Mouse (Mus musculus): ENCODE measurements around the gene Slc39a11. TPM values are rescaled to one million over a fixed set of nuclear protein-coding genes. Genes with fewer than 3 reads are reported as not detected.

Gene Slc39a11
- polyA plus RNA-seq, 1 experiment from 2014 or later = 11.9 TPM

DNA sequence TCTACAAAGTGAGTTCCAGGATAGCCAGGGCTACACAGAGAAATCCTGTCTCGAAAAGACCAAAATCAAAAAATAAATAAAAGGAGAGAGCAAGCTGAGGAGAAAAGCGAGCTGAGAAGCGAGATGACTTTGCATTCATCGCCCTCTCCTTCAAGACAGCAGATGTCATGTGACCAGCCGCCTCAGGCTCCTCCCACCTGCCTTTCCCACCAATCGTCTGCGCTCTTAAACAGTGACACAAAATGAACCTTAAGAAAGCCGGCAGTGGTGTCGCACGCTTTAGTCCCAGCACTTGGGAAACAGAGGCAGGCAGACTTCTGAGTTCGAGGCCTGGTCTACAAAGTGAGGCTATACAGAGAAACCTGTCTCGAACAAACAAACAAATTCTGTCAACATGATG is 42.3 kb downstream of the Slc39a11 start:
- H3K4me3 ChIP-seq (ENCODE audit: low read length) = no peak overlapping the region

DNA sequence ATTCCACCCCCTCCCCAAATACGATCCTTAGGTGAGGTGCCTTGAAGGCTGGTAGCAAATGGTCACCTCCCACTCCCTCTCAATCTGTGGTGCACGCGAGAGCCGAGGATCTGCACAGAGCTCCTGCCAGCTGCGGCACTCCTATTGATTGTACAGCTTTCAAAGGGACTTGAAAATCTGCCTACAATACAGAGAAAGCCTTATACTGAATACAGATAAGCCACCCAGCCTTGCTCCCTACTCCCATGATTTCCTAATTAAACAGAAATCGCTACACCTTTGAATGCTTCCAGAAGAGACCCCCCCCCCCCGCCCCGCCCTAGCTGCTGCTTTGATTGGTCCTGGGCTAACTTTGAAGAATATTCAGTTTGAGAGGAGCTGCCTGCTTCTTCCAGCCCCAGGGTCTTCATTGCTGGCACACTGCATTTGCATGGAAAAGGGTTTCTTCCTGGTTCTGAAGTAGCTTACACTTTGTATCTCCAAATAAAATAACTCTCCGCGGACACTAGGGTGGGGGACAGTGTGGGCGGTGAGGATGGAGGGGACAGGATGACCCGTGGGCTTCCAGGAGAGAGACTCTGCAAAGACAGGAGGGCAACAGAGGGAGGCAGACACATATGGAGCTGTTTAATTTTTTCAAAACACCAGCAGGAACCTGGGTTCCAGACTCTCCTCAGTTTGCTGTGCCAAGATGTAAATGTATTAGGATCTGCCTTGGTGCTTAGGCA is 48.1 kb downstream of the Slc39a11 start:
- Histone ChIP-seq H3K27me3 (ENCODE audit: control insufficient read depth, insufficient read depth, low read length) (no peaks in the 10 kb centered on the region), H3K36me3 (ENCODE audit: control insufficient read depth, insufficient read depth) (no peaks in the 10 kb centered on the region), H3K4me1 (ENCODE audit: control insufficient read depth, insufficient read depth, low read length) (no peaks in the 10 kb centered on the region), H3K9me3 (replicated peaks; ENCODE audit: control insufficient read depth, low read length) (peaks cover 5% of the 10 kb centered on the region; the same call in 1 of the 2 replicates), H3K9ac (ENCODE audit: low read length) (no peak overlapping the region), H3K27ac (ENCODE audit: low read length) (no peak overlapping the region), H3K4me3 (ENCODE audit: low read length) (no peak overlapping the region), H3K4me2 (ENCODE audit: low read depth, low read length) (no peak overlapping the region)
- ATAC-seq (replicated peaks; ENCODE audit: extremely low read depth, insufficient read depth, low FRiP score) = no peak
- 70% methylated on average over 12 of the region's 12 CpGs for WGBS

More for the DNA sequence above, 42.3 kb downstream of the Slc39a11 start:
- Histone ChIP-seq H3K27ac (ENCODE audit: low read length) (no peak overlapping the region), H3K27me3 (ENCODE audit: control insufficient read depth, insufficient read depth, low read length) (no peaks in the 10 kb centered on the region), H3K9ac (ENCODE audit: low read length) (no peak overlapping the region), H3K4me2 (ENCODE audit: low read depth, low read length) (no peak overlapping the region), H3K9me3 (replicated peaks; ENCODE audit: control insufficient read depth, low read length) (peaks cover 5% of the 10 kb centered on the region; the same call in 1 of the 2 replicates), H3K4me1 (ENCODE audit: control insufficient read depth, insufficient read depth, low read length) (peaks cover 5% of the 10 kb centered on the region; the same call in 1 of the 2 replicates), H3K36me3 (ENCODE audit: control insufficient read depth, insufficient read depth) (no peaks in the 10 kb centered on the region)
- ATAC-seq (replicated peaks; ENCODE audit: extremely low read depth, insufficient read depth, low FRiP score) = no peak
- WGBS = 94% methylated on average over 12 of the region's 12 CpGs

DNA sequence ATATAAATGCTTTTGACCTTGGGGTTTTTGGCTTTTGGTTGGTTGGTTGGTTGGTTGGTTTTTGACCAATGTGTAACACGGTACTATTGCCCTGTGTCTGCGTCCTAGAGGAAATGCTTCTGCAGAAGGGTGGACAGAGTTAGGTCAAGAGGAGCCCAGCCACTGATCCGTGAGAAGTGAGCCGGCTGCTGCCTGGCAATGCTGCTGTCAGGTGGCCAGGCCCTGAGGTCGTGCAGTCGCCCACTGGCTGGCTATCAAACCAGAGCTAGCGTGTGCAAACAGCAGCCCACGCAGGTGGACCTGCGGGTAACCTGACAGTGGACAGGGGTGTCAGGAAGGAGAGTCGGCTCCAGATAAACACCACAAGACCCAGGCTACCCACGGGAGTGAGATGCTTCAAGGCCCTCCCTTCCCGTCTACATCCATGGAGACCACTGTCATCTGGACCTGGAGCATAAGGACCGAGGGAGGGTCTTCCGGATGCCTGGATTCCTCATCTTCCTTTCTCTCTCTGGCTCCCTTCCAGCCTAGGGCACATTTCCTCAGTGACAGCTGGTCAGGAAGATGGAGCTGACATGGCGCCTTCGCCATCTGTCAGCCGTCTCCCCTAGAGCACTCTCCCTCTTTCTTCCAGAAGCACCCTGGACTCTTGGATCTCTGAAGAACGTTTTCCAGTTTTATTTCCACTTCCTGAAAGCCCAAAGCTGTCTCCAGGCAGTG is 49.2 kb downstream of the Slc39a11 start:
- H3K4me2 ChIP-seq (ENCODE audit: low read depth, low read length) = no peak overlapping the region
- peaks cover 3% of the 10 kb centered on the region; the same call in 1 of the 2 replicates for H3K9me3 ChIP-seq (replicated peaks; ENCODE audit: control insufficient read depth, low read length)
- WGBS = 76% methylated on average over 18 of the region's 18 CpGs
- H3K36me3 ChIP-seq (ENCODE audit: control insufficient read depth, insufficient read depth) = no peaks in the 10 kb centered on the region
- no peak for ATAC-seq (replicated peaks; ENCODE audit: extremely low read depth, insufficient read depth, low FRiP score)
- no peaks in the 10 kb centered on the region for H3K4me1 ChIP-seq (ENCODE audit: control insufficient read depth, insufficient read depth, low read length)
- no peak overlapping the region for H3K27ac ChIP-seq (ENCODE audit: low read length)
- no peak overlapping the region for H3K4me3 ChIP-seq (ENCODE audit: low read length)
- no peak overlapping the region for H3K9ac ChIP-seq (ENCODE audit: low read length)
- H3K27me3 ChIP-seq (ENCODE audit: control insufficient read depth, insufficient read depth, low read length) = no peaks in the 10 kb centered on the region

DNA sequence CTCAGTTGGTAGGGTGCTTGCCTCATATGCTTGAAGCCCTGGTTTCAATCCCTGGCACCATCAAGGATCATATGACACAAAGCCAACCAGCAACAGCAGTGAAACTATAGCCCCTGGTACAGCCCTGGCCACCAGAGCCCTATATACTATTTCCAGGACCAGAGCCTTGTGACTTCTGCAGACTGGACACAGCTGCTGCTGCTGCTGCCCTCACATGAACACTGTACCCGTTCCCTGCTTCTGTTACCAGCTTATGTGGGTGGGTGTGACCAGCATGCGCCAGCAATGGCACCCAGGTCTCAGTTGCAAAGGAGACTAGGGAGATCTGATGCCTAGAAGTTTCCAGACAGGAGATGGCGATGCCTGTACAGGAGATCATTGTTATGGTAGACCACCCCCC is 52.2 kb downstream of the Slc39a11 start:
- no peak overlapping the region for H3K9ac ChIP-seq (ENCODE audit: low read length)

DNA sequence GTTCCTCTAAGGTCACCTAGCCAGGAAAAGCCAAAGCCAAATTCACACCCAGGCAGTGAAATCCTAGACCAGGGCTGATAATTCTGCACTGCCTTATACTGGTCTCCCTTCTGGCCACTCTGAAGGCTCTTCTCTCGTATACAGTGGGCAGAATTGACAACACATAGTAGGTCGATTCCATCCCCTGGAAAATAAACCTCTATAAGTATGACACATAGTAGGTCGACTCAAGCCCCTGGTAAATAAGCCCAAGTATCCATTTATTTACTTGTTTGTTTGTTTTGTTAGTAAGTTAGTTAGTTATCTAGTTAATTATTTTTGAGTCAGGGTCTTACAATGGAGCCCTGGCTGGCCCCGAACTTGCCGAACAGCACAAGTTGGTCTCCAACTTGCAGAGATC is 54.7 kb downstream of the Slc39a11 start:
- ATAC-seq (replicated peaks; ENCODE audit: extremely low read depth, insufficient read depth, low FRiP score) = no peak
- Histone ChIP-seq H3K4me3 (ENCODE audit: low read length) (no peak overlapping the region), H3K9ac (ENCODE audit: low read length) (no peak overlapping the region), H3K36me3 (ENCODE audit: control insufficient read depth, insufficient read depth) (no peaks in the 10 kb centered on the region), H3K27me3 (ENCODE audit: control insufficient read depth, insufficient read depth, low read length) (no peaks in the 10 kb centered on the region), H3K4me2 (ENCODE audit: low read depth, low read length) (no peak overlapping the region), H3K4me1 (ENCODE audit: control insufficient read depth, insufficient read depth, low read length) (no peaks in the 10 kb centered on the region), H3K9me3 (replicated peaks; ENCODE audit: control insufficient read depth, low read length) (no peaks in the 10 kb centered on the region), H3K27ac (ENCODE audit: low read length) (no peak overlapping the region)
- WGBS = 75% methylated on average over 5 of the region's 5 CpGs

More for the DNA sequence above, 52.2 kb downstream of the Slc39a11 start:
- no peaks in the 10 kb centered on the region for H3K27me3 ChIP-seq (ENCODE audit: control insufficient read depth, insufficient read depth, low read length)
- H3K4me1 ChIP-seq (ENCODE audit: control insufficient read depth, insufficient read depth, low read length) = no peaks in the 10 kb centered on the region
- WGBS = 79% methylated on average over 3 of the region's 3 CpGs
- no peak overlapping the region for H3K4me3 ChIP-seq (ENCODE audit: low read length)
- no peak overlapping the region for H3K27ac ChIP-seq (ENCODE audit: low read length)
- H3K9me3 ChIP-seq (replicated peaks; ENCODE audit: control insufficient read depth, low read length) = no peaks in the 10 kb centered on the region
- no peak for ATAC-seq (replicated peaks; ENCODE audit: extremely low read depth, insufficient read depth, low FRiP score)
- no peak overlapping the region for H3K4me2 ChIP-seq (ENCODE audit: low read depth, low read length)
- no peaks in the 10 kb centered on the region for H3K36me3 ChIP-seq (ENCODE audit: control insufficient read depth, insufficient read depth)

DNA sequence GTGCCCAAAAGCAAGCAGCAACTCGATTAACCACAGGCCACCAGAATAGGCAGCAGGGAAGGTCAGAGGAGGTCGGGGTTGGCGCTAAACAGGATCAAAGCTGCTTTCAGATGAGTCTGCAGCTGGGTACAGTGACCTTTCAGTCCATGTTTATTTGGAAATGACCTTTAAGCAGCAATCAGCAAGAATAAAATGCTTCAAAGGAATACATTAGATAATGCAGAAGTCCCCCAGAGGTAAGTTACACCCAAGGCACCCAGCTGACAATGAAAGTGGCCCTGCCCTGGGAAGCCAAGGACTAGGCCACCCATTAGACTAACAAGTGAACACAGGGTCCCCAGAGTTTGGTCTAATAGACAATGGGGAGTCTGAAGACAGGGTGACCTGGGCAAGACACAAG is 60.9 kb downstream of the Slc39a11 start:
- H3K4me3 ChIP-seq (ENCODE audit: low read length) = no peak overlapping the region
- H3K9me3 ChIP-seq (replicated peaks; ENCODE audit: control insufficient read depth, low read length) = no peaks in the 10 kb centered on the region
- H3K27ac ChIP-seq (ENCODE audit: low read length) = no peak overlapping the region
- no peaks in the 10 kb centered on the region for H3K27me3 ChIP-seq (ENCODE audit: control insufficient read depth, insufficient read depth, low read length)
- H3K4me1 ChIP-seq (ENCODE audit: control insufficient read depth, insufficient read depth, low read length) = no peaks in the 10 kb centered on the region
- WGBS = 58% methylated on average over 3 of the region's 3 CpGs
- no peaks in the 10 kb centered on the region for H3K36me3 ChIP-seq (ENCODE audit: control insufficient read depth, insufficient read depth)
- no peak for ATAC-seq (replicated peaks; ENCODE audit: extremely low read depth, insufficient read depth, low FRiP score)
- H3K4me2 ChIP-seq (ENCODE audit: low read depth, low read length) = no peak overlapping the region
- H3K9ac ChIP-seq (ENCODE audit: low read length) = no peak overlapping the region

DNA sequence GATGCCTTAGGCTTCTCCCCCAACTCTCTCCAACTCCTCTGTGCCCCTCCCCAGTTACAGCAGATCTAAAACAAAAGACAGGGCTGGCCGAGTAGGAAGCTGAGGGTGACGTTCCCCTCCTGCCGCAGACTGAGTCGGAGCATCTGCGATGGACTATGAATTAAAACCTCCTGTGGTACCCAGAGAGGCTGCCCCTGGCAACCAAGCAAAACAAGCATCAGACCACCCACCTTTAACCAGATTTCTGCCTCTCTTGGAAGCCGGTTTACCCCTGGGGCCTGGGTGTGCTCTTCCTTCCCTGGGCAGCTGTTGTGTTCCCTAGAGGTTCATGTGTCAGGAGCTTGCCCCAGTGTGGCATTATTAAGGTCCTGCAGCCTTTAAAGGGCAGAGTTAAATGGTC is 63.5 kb downstream of the Slc39a11 start:
- no peaks in the 10 kb centered on the region for H3K27me3 ChIP-seq (ENCODE audit: control insufficient read depth, insufficient read depth, low read length)
- H3K4me3 ChIP-seq (ENCODE audit: low read length) = no peak overlapping the region
- H3K27ac ChIP-seq (ENCODE audit: low read length) = no peak overlapping the region
- no peaks in the 10 kb centered on the region for H3K9me3 ChIP-seq (replicated peaks; ENCODE audit: control insufficient read depth, low read length)
- no peaks in the 10 kb centered on the region for H3K4me1 ChIP-seq (ENCODE audit: control insufficient read depth, insufficient read depth, low read length)
- no peak overlapping the region for H3K4me2 ChIP-seq (ENCODE audit: low read depth, low read length)
- WGBS = 75% methylated on average over 6 of the region's 6 CpGs
- no peak for ATAC-seq (replicated peaks; ENCODE audit: extremely low read depth, insufficient read depth, low FRiP score)
- no peak overlapping the region for H3K9ac ChIP-seq (ENCODE audit: low read length)
- H3K36me3 ChIP-seq (ENCODE audit: control insufficient read depth, insufficient read depth) = no peaks in the 10 kb centered on the region

DNA sequence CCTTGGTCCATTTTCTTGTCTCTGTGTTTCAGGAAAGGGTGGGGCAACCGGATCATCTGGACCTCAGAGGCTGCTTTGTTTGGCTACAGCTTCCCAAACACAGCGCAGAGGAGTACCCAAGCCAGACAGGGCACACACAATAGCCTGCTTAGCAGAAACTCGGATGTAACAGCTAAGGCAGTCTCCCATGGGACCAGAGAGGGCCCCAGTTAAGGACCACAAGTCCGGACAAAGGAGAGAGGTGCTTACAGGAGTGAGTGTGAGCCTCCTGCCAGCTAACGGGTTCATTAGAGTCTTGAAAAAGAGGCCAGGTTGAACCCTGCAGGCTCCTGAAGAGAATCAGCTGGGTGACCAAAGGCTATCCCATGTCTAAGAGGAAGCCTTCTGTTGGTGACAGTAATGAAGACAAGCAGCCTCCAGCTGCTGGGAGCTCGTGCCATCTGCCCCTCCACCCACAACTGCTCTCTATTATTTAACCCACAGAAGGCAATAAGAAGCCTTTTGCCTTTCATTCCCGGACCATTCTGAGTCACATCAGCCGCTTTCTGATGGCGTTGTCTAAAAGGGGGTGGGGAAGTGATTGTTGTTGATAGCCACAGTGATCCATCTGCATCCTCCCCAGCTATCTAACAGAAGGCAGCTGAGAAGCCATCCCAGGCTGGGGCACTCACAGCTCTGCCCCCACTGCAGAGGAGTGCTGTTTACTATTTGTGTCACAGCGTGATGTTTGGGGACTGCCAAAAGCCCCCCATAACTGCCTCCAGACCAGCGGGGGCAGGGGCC is 65.8 kb downstream of the Slc39a11 start:
- Histone ChIP-seq H3K9ac (ENCODE audit: low read length) (no peak overlapping the region), H3K36me3 (ENCODE audit: control insufficient read depth, insufficient read depth) (no peaks in the 10 kb centered on the region), H3K4me3 (ENCODE audit: low read length) (no peak overlapping the region), H3K27me3 (ENCODE audit: control insufficient read depth, insufficient read depth, low read length) (no peaks in the 10 kb centered on the region), H3K9me3 (replicated peaks; ENCODE audit: control insufficient read depth, low read length) (no peaks in the 10 kb centered on the region), H3K4me1 (ENCODE audit: control insufficient read depth, insufficient read depth, low read length) (no peaks in the 10 kb centered on the region), H3K27ac (ENCODE audit: low read length) (no peak overlapping the region), H3K4me2 (ENCODE audit: low read depth, low read length) (no peak overlapping the region)
- 51% methylated on average over 11 of the region's 11 CpGs for WGBS
- no peak for ATAC-seq (replicated peaks; ENCODE audit: extremely low read depth, insufficient read depth, low FRiP score)

DNA sequence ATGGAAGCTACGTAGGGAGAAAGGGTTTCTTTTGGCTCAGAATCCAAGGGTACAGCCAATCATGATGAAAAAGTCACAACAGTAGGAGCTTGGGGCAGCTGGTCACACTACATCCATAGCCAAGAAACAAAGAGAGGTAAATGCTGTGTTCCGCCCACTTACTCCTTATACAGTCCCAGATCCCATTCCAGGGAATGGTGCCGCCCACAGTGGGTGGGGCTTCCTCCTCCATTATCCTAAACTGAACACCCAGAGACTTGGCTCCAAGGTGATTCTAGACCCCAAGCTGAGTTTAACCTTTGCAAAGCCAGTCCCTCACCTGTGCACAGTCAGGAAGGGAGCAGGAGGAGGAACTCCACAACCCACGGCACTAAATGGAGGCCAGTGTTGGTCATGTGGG is 72.7 kb downstream of the Slc39a11 start:
- no peak overlapping the region for H3K4me3 ChIP-seq (ENCODE audit: low read length)
- 66% methylated on average over 4 of the region's 4 CpGs for WGBS
- H3K4me2 ChIP-seq (ENCODE audit: low read depth, low read length) = no peak overlapping the region
- H3K27ac ChIP-seq (ENCODE audit: low read length) = no peak overlapping the region
- H3K4me1 ChIP-seq (ENCODE audit: control insufficient read depth, insufficient read depth, low read length) = peaks cover 12% of the 10 kb centered on the region
- H3K27me3 ChIP-seq (ENCODE audit: control insufficient read depth, insufficient read depth, low read length) = no peaks in the 10 kb centered on the region
- no peaks in the 10 kb centered on the region for H3K9me3 ChIP-seq (replicated peaks; ENCODE audit: control insufficient read depth, low read length)
- H3K9ac ChIP-seq (ENCODE audit: low read length) = no peak overlapping the region
- no peaks in the 10 kb centered on the region for H3K36me3 ChIP-seq (ENCODE audit: control insufficient read depth, insufficient read depth)
- ATAC-seq (replicated peaks; ENCODE audit: extremely low read depth, insufficient read depth, low FRiP score) = no peak

Data from heart, embryonic 16.5 days (tissue).